Mouse (Mus musculus): ENCODE measurements around the gene Kat2b. TPM values are rescaled to one million over a fixed set of nuclear protein-coding genes. Genes with fewer than 3 reads are reported as not detected.
"Not testable (repeated sequence)": the region's sequence is repeated elsewhere in the genome, so short reads cannot be mapped to it uniquely, and the experiment has no call there.

Kat2b gene
- polyA plus RNA-seq, 1 experiment from 2014 or later = 7.3 TPM

GRCm38 (mm10) chr17:53656369-53656860 lies 89.8 kb downstream of the Kat2b start:
- no peak overlapping the region for H3K4me2 ChIP-seq
- WGBS = 69% methylated on average over 6 of the region's 6 CpGs
- no peaks in the 10 kb centered on the region for H3K9me3 ChIP-seq
- H3K27ac ChIP-seq (replicated peaks) = no peak overlapping the region
- no peak overlapping the region for H3K9ac ChIP-seq
- H3K4me1 ChIP-seq (replicated peaks) = no peaks in the 10 kb centered on the region
- no peaks in the 10 kb centered on the region for H3K27me3 ChIP-seq
- peaks cover 56% of the 10 kb centered on the region for H3K36me3 ChIP-seq
- no peak for ATAC-seq (ENCODE audit: low read depth)
- no peak overlapping the region for H3K4me3 ChIP-seq

- H3K36me3 ChIP-seq = peaks cover 61% of the 10 kb centered on the region
- H3K4me3 ChIP-seq; H3K27me3 ChIP-seq; H3K9ac ChIP-seq; H3K27ac ChIP-seq (replicated peaks); H3K4me1 ChIP-seq (replicated peaks); ATAC-seq (ENCODE audit: low read depth); H3K9me3 ChIP-seq; H3K4me2 ChIP-seq: not testable (repeated sequence)
- WGBS = 82% methylated on average over 2 of the region's 2 CpGs
Measured at GRCm38 (mm10) chr17:53657391-53657790, 90.7 kb downstream of the Kat2b start.

GRCm38 (mm10) chr17:53658668-53659067 lies 92.0 kb downstream of the Kat2b start:
- no peak overlapping the region for H3K27ac ChIP-seq (replicated peaks)
- H3K36me3 ChIP-seq = peaks cover 53% of the 10 kb centered on the region
- no peak overlapping the region for H3K4me3 ChIP-seq
- no peaks in the 10 kb centered on the region for H3K4me1 ChIP-seq (replicated peaks)
- 88% methylated on average over 2 of the region's 2 CpGs for WGBS
- H3K9me3 ChIP-seq = no peaks in the 10 kb centered on the region
- no peak overlapping the region for H3K9ac ChIP-seq
- no peak overlapping the region for H3K4me2 ChIP-seq
- no peak for ATAC-seq (ENCODE audit: low read depth)
- no peaks in the 10 kb centered on the region for H3K27me3 ChIP-seq

- no peaks in the 10 kb centered on the region for H3K4me1 ChIP-seq (replicated peaks)
- H3K4me3 ChIP-seq = no peak overlapping the region
- H3K36me3 ChIP-seq = peaks cover 53% of the 10 kb centered on the region
- H3K9me3 ChIP-seq = no peaks in the 10 kb centered on the region
- no peak overlapping the region for H3K9ac ChIP-seq
- no peak overlapping the region for H3K27ac ChIP-seq (replicated peaks)
- ATAC-seq (ENCODE audit: low read depth) = no peak
- no peak overlapping the region for H3K4me2 ChIP-seq
- 83% methylated on average over 8 of the region's 8 CpGs for WGBS
- H3K27me3 ChIP-seq = no peaks in the 10 kb centered on the region
Measured at GRCm38 (mm10) chr17:53659230-53659629, 92.6 kb downstream of the Kat2b start.

- WGBS = 47% methylated on average over 4 of the region's 4 CpGs
- H3K27me3 ChIP-seq = no peaks in the 10 kb centered on the region
- ATAC-seq (ENCODE audit: low read depth) = peak; percentile 72; the same call in 1 of the 2 replicates
- no peaks in the 10 kb centered on the region for H3K4me1 ChIP-seq (replicated peaks)
- H3K4me2 ChIP-seq = no peak overlapping the region
- H3K27ac ChIP-seq (replicated peaks) = no peak overlapping the region
- H3K9ac ChIP-seq = no peak overlapping the region
- H3K36me3 ChIP-seq = peaks cover 51% of the 10 kb centered on the region
- H3K4me3 ChIP-seq = no peak overlapping the region
- H3K9me3 ChIP-seq = no peaks in the 10 kb centered on the region
Measured at GRCm38 (mm10) chr17:53659738-53660137, 93.1 kb downstream of the Kat2b start.

GRCm38 (mm10) chr17:53661056-53661840 lies 94.6 kb downstream of the Kat2b start:
- no peak overlapping the region for H3K9ac ChIP-seq
- H3K36me3 ChIP-seq = peaks cover 48% of the 10 kb centered on the region
- no peaks in the 10 kb centered on the region for H3K27me3 ChIP-seq
- no peak for ATAC-seq (ENCODE audit: low read depth)
- H3K4me1 ChIP-seq (replicated peaks) = no peaks in the 10 kb centered on the region
- no peak overlapping the region for H3K4me2 ChIP-seq
- H3K9me3 ChIP-seq = no peaks in the 10 kb centered on the region
- H3K4me3 ChIP-seq = no peak overlapping the region
- no peak overlapping the region for H3K27ac ChIP-seq (replicated peaks)
- WGBS = 73% methylated on average over 6 of the region's 6 CpGs

- Histone ChIP-seq H3K4me2 (no peak overlapping the region), H3K9me3 (no peaks in the 10 kb centered on the region), H3K4me3 (no peak overlapping the region), H3K27me3 (no peaks in the 10 kb centered on the region), H3K4me1 (replicated peaks) (no peaks in the 10 kb centered on the region), H3K36me3 (peaks cover 63% of the 10 kb centered on the region), H3K27ac (replicated peaks) (no peak overlapping the region), H3K9ac (no peak overlapping the region)
- WGBS = 92% methylated on average over 3 of the region's 3 CpGs
- no peak for ATAC-seq (ENCODE audit: low read depth)
Measured at GRCm38 (mm10) chr17:53664267-53664666, 97.6 kb downstream of the Kat2b start.

GRCm38 (mm10) chr17:53664703-53665382 lies 98.2 kb downstream of the Kat2b start:
- no peak for ATAC-seq (ENCODE audit: low read depth)
- Histone ChIP-seq H3K4me2 (no peak overlapping the region), H3K9ac (no peak overlapping the region), H3K27ac (replicated peaks) (no peak overlapping the region), H3K36me3 (peaks cover 65% of the 10 kb centered on the region), H3K27me3 (no peaks in the 10 kb centered on the region), H3K4me3 (no peak overlapping the region), H3K4me1 (replicated peaks) (no peaks in the 10 kb centered on the region), H3K9me3 (no peaks in the 10 kb centered on the region)
- WGBS = 69% methylated on average over 2 of the region's 2 CpGs

GRCm38 (mm10) chr17:53670453-53670852 lies 103.8 kb downstream of the Kat2b start:
- Histone ChIP-seq H3K9ac (no peak overlapping the region), H3K4me1 (replicated peaks) (no peaks in the 10 kb centered on the region), H3K9me3 (no peaks in the 10 kb centered on the region), H3K27ac (replicated peaks) (no peak overlapping the region), H3K27me3 (no peaks in the 10 kb centered on the region), H3K4me2 (no peak overlapping the region), H3K36me3 (peaks cover 53% of the 10 kb centered on the region), H3K4me3 (no peak overlapping the region)
- ATAC-seq (ENCODE audit: low read depth) = no peak
- 93% methylated on average over 8 of the region's 8 CpGs for WGBS

GRCm38 (mm10) chr17:53678716-53679115 lies 112.1 kb downstream of the Kat2b start:
- peak; percentile 67 for ATAC-seq (ENCODE audit: low read depth)
- Histone ChIP-seq H3K36me3 (peaks cover 6% of the 10 kb centered on the region), H3K27me3 (no peaks in the 10 kb centered on the region), H3K9me3 (no peaks in the 10 kb centered on the region), H3K4me1 (replicated peaks) (no peaks in the 10 kb centered on the region), H3K9ac (no peak overlapping the region; the same call in 1 of the 2 replicates), H3K4me3 (no peak overlapping the region), H3K4me2 (no peak overlapping the region), H3K27ac (replicated peaks) (0 out of 2 replicates have a peak overlapping the region, but pooled peaks have one; percentile 46)
- 77% methylated on average over 8 of the region's 8 CpGs for WGBS

GRCm38 (mm10) chr17:53688321-53688720 lies 121.7 kb downstream of the Kat2b start:
- H3K4me3 ChIP-seq = peak overlapping the region; percentile 44
- no peak for ATAC-seq (ENCODE audit: low read depth)
- 27% methylated on average over 1 of the region's 1 CpGs for WGBS

More at GRCm38 (mm10) chr17:53688321-53688720, 121.7 kb downstream of the Kat2b start:
- Histone ChIP-seq H3K27me3 (no peaks in the 10 kb centered on the region), H3K9me3 (no peaks in the 10 kb centered on the region), H3K27ac (replicated peaks) (no peak overlapping the region), H3K4me2 (peak overlapping the region; percentile 60), H3K4me1 (replicated peaks) (peaks cover 13% of the 10 kb centered on the region), H3K9ac (no peak overlapping the region), H3K36me3 (no peaks in the 10 kb centered on the region)
